Mouse (Mus musculus) kidney, adult 2 months (tissue): Measurements from ENCODE around the gene Trp53bp2. TPM values are rescaled to one million over a fixed set of nuclear protein-coding genes. Genes with fewer than 3 reads are reported as not detected.

Source experiments
- DNase-seq: peaks from one replicate; pipeline ENCODE4 v3.0.0; 2021
- H3K27ac ChIP-seq: fragments of 200-500 bp; 2 replicates; pipeline ENCODE4 v1.5.1; 2012; ENCODE audit warnings: low read depth, low read length, control low read depth, inconsistent platforms; ENCODE audit not compliant: insufficient read depth
- H3K27me3 ChIP-seq: fragments of 200-500 bp; replicated peaks from 2 replicates; pipeline ENCODE4 v1.6.1; 2012; ENCODE audit warnings: mild to moderate bottlenecking, moderate library complexity, low read length, inconsistent platforms; ENCODE audit not compliant: control insufficient read depth, insufficient read depth
- H3K36me3 ChIP-seq: fragments of 200-500 bp; 2 replicates; pipeline ENCODE4 v1.6.1; 2012; ENCODE audit warnings: mild to moderate bottlenecking, moderate library complexity, low read length, inconsistent platforms; ENCODE audit not compliant: control insufficient read depth, insufficient read depth
- H3K4me1 ChIP-seq: fragments of 200-500 bp; 2 replicates; pipeline ENCODE4 v1.6.1; 2011; ENCODE audit warnings: low read length; ENCODE audit not compliant: control insufficient read depth, insufficient read depth
- H3K4me3 ChIP-seq: fragments of 200-500 bp; 2 replicates; pipeline ENCODE4 v1.5.1; 2011; ENCODE audit warnings: mild to moderate bottlenecking, low read depth, low read length, control low read depth; ENCODE audit not compliant: insufficient read depth
- CTCF ChIP-seq: fragments of 200-500 bp; conservative IDR thresholded peaks from 2 replicates; pipeline ENCODE4 v1.5.1; 2011; ENCODE audit warnings: low read depth, mild to moderate bottlenecking, control low read depth, low read length, moderate library complexity, mixed read lengths; ENCODE audit not compliant: insufficient read depth, insufficient read length
- POLR2A ChIP-seq: fragments of 200-500 bp; IDR thresholded peaks from one replicate; pipeline ENCODE4 v1.6.1; 2011; ENCODE audit warnings: low read depth, low read length, control low read depth
- WGBS: fragments of 180-500 bp; shearing (Covaris S2); methylation state at CpG from one replicate; pipeline ENCODE4 v1.1.7; 2018; 5-methylcytosine and 5-hydroxymethylcytosine counted together
- polyA plus RNA-seq: library from polyadenylated mRNA; depleted of rRNA; stranded (reverse); fragments of >200 nt; gene quantifications from 2 replicates; pipeline ENCODE4 v1.2.3, GENCODE M21; 2012

Gene Trp53bp2
- polyA plus RNA-seq, 1 experiment, result 25.0 TPM

GRCm38 (mm10) chr1:182460291-182461244 is 51.6 kb downstream of the Trp53bp2 start:
- no peaks in the 10 kb centered on the region for H3K27me3 ChIP-seq
- peaks cover 38% of the 10 kb centered on the region for H3K4me1 ChIP-seq
- peaks cover 12% of the 10 kb centered on the region for H3K36me3 ChIP-seq
- no peak overlapping the region for H3K4me3 ChIP-seq
- WGBS, result 32% methylated on average over 13 of the region's 13 CpGs
- peak; percentile 64 for DNase-seq
- TF ChIP-seq POLR2A (no peak), CTCF (no peak)
- H3K27ac ChIP-seq, result peak overlapping the region; percentile 93

- H3K36me3 ChIP-seq, result peaks cover 8% of the 10 kb centered on the region; the same call in 1 of the 2 replicates
- TF ChIP-seq POLR2A (no peak), CTCF (no peak)
- H3K4me3 ChIP-seq, result no peak overlapping the region
- H3K4me1 ChIP-seq, result peaks cover 42% of the 10 kb centered on the region
- peak; percentile 60 for DNase-seq
- H3K27me3 ChIP-seq, result no peaks in the 10 kb centered on the region
- peak overlapping the region; percentile 93 for H3K27ac ChIP-seq
- WGBS, result 6% methylated on average over 7 of the region's 7 CpGs
Measured at GRCm38 (mm10) chr1:182461261-182461660, 52.3 kb downstream of the Trp53bp2 start.

- H3K4me1 ChIP-seq, result peaks cover 45% of the 10 kb centered on the region
- peaks cover 7% of the 10 kb centered on the region; the same call in 1 of the 2 replicates for H3K36me3 ChIP-seq
- no peaks in the 10 kb centered on the region for H3K27me3 ChIP-seq
- peak overlapping the region; percentile 90 for H3K27ac ChIP-seq
- WGBS, result 53% methylated on average over 10 of the region's 10 CpGs
- TF ChIP-seq POLR2A (no peak), CTCF (no peak)
- DNase-seq, result peak; percentile 78
- no peak overlapping the region for H3K4me3 ChIP-seq
Measured at GRCm38 (mm10) chr1:182461813-182462212, 52.8 kb downstream of the Trp53bp2 start.

GRCm38 (mm10) chr1:182465309-182465708 is 56.3 kb downstream of the Trp53bp2 start:
- TF ChIP-seq POLR2A (no peak), CTCF (no peak)

GRCm38 (mm10) chr1:182465978-182466377 is 57.0 kb downstream of the Trp53bp2 start:
- no peak overlapping the region for H3K4me3 ChIP-seq
- DNase-seq, result no peak
- H3K27ac ChIP-seq, result peak overlapping the region; percentile 21; the same call in 1 of the 2 replicates
- H3K27me3 ChIP-seq, result no peaks in the 10 kb centered on the region
- TF ChIP-seq POLR2A (no peak), CTCF (peak; percentile 34; the same call in 1 of the 2 replicates)
- peaks cover 5% of the 10 kb centered on the region; the same call in 1 of the 2 replicates for H3K36me3 ChIP-seq
- peaks cover 27% of the 10 kb centered on the region for H3K4me1 ChIP-seq
- WGBS, result 69% methylated on average over 4 of the region's 4 CpGs

More at GRCm38 (mm10) chr1:182465309-182465708, 56.3 kb downstream of the Trp53bp2 start:
- peaks cover 30% of the 10 kb centered on the region for H3K4me1 ChIP-seq
- WGBS, result 23% methylated on average over 4 of the region's 4 CpGs
- H3K27me3 ChIP-seq, result no peaks in the 10 kb centered on the region
- DNase-seq, result peak; percentile 83
- peaks cover 5% of the 10 kb centered on the region; the same call in 1 of the 2 replicates for H3K36me3 ChIP-seq
- H3K27ac ChIP-seq, result peak overlapping the region; percentile 21
- no peak overlapping the region for H3K4me3 ChIP-seq

- WGBS, result 81% methylated on average over 5 of the region's 5 CpGs
- peaks cover 3% of the 10 kb centered on the region for H3K36me3 ChIP-seq
Measured at GRCm38 (mm10) chr1:182475005-182475796, 66.2 kb downstream of the Trp53bp2 start.

GRCm38 (mm10) chr1:182478935-182479334 is 70.0 kb downstream of the Trp53bp2 start:
- peak; percentile 93 for DNase-seq
- H3K27me3 ChIP-seq, result no peaks in the 10 kb centered on the region
- 46% methylated on average over 4 of the region's 4 CpGs for WGBS
- H3K4me1 ChIP-seq, result peaks cover 35% of the 10 kb centered on the region
- peak overlapping the region; percentile 98 for H3K27ac ChIP-seq
- TF ChIP-seq POLR2A, result no peak
- TF ChIP-seq CTCF, result no peak
- H3K36me3 ChIP-seq, result peaks cover 3% of the 10 kb centered on the region; the same call in 1 of the 2 replicates
- H3K4me3 ChIP-seq, result no peak overlapping the region

More at GRCm38 (mm10) chr1:182475005-182475796, 66.2 kb downstream of the Trp53bp2 start:
- Histone ChIP-seq H3K4me1 (peaks cover 12% of the 10 kb centered on the region; the same call in 1 of the 2 replicates), H3K27me3 (no peaks in the 10 kb centered on the region), H3K27ac (no peak overlapping the region), H3K4me3 (no peak overlapping the region)
- TF ChIP-seq CTCF (peak; percentile 48), POLR2A (no peak)
- no peak for DNase-seq
